Mouse (Mus musculus): ENCODE measurements around the gene Gm20388. TPM values are rescaled to one million over a fixed set of nuclear protein-coding genes. Genes with fewer than 3 reads are reported as not detected.
"Not testable (repeated sequence)": the region's sequence is repeated elsewhere in the genome, so short reads cannot be mapped to it uniquely, and the experiment has no call there.

Gene Gm20388
- polyA plus RNA-seq, 1 experiment: 23.9 TPM

GRCm38 (mm10) chr8:121584730-121585129 is 1674.1 kb downstream of the Gm20388 start:
- no peak for TF ChIP-seq POLR2A (IDR thresholded peaks at IDR 0.05; ENCODE audit: extremely low read depth, insufficient read depth, low read length)
- TF ChIP-seq CTCF (IDR thresholded peaks at IDR 0.05; ENCODE audit: extremely low read depth, insufficient read depth, low read length): no peak
- no peaks in the 10 kb centered on the region for H3K4me1 ChIP-seq (ENCODE audit: control insufficient read depth, insufficient read depth, low read length)
- H3K4me3 ChIP-seq (ENCODE audit: insufficient read depth, low read length): peak overlapping the region; percentile 47
- H3K27ac ChIP-seq (ENCODE audit: insufficient read depth, low read length): no peak overlapping the region

DNA sequence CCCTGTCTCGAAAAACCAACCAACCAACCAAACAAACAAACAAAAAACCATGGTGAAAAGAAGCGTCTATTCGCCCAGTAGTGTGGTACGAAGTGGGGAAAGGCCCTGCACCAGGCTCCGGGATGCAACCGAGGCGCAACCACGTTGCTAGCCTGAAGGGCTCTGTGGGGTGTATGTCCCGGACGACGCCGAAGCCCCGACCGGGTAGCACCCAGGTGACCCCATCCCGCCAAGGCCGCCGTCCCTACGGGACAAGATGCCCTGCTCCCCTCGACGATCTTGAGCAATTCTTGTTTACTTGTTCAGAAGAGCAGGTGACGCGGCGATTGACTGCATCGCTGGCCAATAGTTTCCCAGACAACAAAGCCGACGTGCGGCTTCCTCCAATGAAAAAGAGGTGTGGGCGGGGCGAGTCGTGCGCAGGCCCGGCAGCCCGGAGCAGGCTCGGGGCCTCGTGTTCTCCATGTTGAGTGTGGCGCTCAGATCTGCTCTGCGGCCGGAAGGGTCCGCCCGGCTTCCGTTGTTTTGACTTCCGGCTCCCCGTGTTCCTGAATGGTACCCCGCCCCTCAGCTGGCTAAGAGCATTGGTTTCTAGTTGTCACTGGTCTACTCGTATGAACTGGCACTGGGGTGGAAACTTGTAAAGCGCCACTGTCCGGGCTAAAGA is 1674.7 kb downstream of the Gm20388 start:
- H3K4me1 ChIP-seq (ENCODE audit: control insufficient read depth, insufficient read depth, low read length): no peaks in the 10 kb centered on the region
- peak overlapping the region; percentile 92 for H3K27ac ChIP-seq (ENCODE audit: insufficient read depth, low read length)
- TF ChIP-seq CTCF (IDR thresholded peaks at IDR 0.05; ENCODE audit: extremely low read depth, insufficient read depth, low read length) (no peak), POLR2A (IDR thresholded peaks at IDR 0.05; ENCODE audit: extremely low read depth, insufficient read depth, low read length) (peak; percentile 98)
- peak overlapping the region; percentile 47 for H3K4me3 ChIP-seq (ENCODE audit: insufficient read depth, low read length)

- TF ChIP-seq POLR2A (IDR thresholded peaks at IDR 0.05; ENCODE audit: extremely low read depth, insufficient read depth, low read length) (no peak), CTCF (IDR thresholded peaks at IDR 0.05; ENCODE audit: extremely low read depth, insufficient read depth, low read length) (no peak)
- Histone ChIP-seq H3K4me3 (ENCODE audit: insufficient read depth, low read length) (no peak overlapping the region), H3K4me1 (ENCODE audit: control insufficient read depth, insufficient read depth, low read length) (peaks cover 12% of the 10 kb centered on the region), H3K27ac (ENCODE audit: insufficient read depth, low read length) (no peak overlapping the region)
Measured at GRCm38 (mm10) chr8:121588750-121589149, 1678.1 kb downstream of the Gm20388 start.

DNA sequence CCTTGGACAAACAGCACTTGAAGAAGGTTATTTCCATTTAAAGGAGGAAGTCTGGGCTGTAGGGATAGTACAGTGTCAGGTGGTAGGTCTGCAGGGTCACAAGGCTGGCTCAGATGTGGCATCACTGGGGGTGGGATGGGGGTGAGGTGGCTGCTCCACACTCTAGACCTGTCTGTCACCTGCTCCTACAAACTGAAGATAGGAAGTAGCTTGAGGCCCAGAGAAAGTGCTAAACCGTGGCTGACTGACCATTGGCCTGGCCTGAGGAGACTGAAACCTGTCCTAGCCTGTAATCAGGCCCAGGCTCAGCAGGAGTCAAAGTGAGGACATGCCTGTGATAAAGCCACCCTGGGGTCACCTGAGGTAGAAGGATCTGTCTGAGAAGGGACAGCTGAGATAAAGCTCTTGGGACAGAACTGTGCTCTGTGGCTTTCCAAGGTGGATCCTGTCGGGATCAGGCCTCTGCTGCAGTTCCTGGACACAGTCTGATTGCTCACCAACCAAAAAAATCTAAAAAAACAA is 1678.6 kb downstream of the Gm20388 start:
- no peak for TF ChIP-seq POLR2A (IDR thresholded peaks at IDR 0.05; ENCODE audit: extremely low read depth, insufficient read depth, low read length)
- no peak for TF ChIP-seq CTCF (IDR thresholded peaks at IDR 0.05; ENCODE audit: extremely low read depth, insufficient read depth, low read length)
- Histone ChIP-seq H3K4me3 (ENCODE audit: insufficient read depth, low read length) (no peak overlapping the region), H3K27ac (ENCODE audit: insufficient read depth, low read length) (no peak overlapping the region), H3K4me1 (ENCODE audit: control insufficient read depth, insufficient read depth, low read length) (peaks cover 12% of the 10 kb centered on the region)

DNA sequence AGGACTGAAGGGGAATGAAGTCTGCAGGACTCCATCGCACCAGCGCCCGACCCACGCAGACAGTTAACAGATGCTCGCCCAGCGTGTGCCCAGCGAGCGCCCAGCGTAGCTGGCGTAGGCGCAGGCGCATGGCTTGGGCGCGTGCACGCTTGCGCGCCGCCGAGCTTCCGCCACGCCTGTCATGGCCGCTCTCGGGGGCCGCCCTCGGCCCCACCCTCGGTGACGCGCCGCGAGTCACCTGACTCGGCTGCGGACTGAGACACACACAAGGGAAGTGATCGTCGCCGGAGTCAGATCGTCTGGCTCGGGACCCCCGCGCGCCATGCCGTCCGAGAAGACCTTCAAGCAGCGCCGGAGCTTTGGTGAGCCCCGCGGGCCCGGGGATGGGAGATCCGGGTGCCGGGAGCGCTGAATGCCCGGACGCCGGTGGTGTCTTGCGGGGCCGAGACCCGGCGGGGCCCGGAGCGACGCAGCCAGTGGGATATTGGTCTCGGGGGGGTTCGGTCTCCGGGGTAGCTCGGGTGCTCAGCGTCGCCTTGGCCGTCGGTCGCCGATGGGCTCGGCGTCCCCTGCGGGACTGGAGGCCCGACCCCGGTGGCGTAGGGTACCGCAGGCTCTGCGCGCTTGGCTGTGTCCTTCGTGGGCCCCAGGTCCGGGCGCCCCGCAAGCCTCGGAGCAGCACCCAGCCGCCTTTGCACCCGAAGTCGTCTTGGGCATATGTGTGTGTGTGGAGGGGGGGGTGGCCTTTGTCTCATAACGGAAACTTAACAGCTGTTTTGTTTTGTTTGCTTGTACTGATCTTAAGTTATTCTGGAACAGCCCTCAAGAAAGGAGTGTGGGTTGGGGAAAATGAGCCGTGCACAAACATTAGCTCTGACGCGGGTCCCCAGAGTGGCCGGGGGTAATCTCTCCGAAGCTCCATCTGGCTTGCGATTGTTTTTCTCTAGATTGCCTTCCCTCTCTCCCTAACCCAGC is 1679.8 kb downstream of the Gm20388 start, which contains the start of gene Map1lc3b:
Map1lc3b (plus strand) TSS at position 159 of the 975 bp plus-strand sequence.
- H3K4me3 ChIP-seq (ENCODE audit: insufficient read depth, low read length): peak within 1 kb of the TSS; percentile 33
- TF ChIP-seq CTCF (IDR thresholded peaks at IDR 0.05; ENCODE audit: extremely low read depth, insufficient read depth, low read length) (no peak), POLR2A (IDR thresholded peaks at IDR 0.05; ENCODE audit: extremely low read depth, insufficient read depth, low read length) (peak; percentile 60)
- peaks cover 12% of the 10 kb centered on the region for H3K4me1 ChIP-seq (ENCODE audit: control insufficient read depth, insufficient read depth, low read length)

GRCm38 (mm10) chr8:121591178-121592066 is 1680.8 kb downstream of the Gm20388 start:
- TF ChIP-seq POLR2A (IDR thresholded peaks at IDR 0.05; ENCODE audit: extremely low read depth, insufficient read depth, low read length) (no peak), CTCF (IDR thresholded peaks at IDR 0.05; ENCODE audit: extremely low read depth, insufficient read depth, low read length) (no peak)
- peaks cover 12% of the 10 kb centered on the region for H3K4me1 ChIP-seq (ENCODE audit: control insufficient read depth, insufficient read depth, low read length)
- H3K27ac ChIP-seq (ENCODE audit: insufficient read depth, low read length): no peak overlapping the region
- peak overlapping the region; percentile 33 for H3K4me3 ChIP-seq (ENCODE audit: insufficient read depth, low read length)

More for the DNA sequence above, 1679.8 kb downstream of the Gm20388 start, which contains the start of gene Map1lc3b:
- H3K27ac ChIP-seq (ENCODE audit: insufficient read depth, low read length): peak within 1 kb of the TSS; percentile 32

- Histone ChIP-seq H3K27ac (ENCODE audit: insufficient read depth, low read length) (no peak overlapping the region), H3K4me3 (ENCODE audit: insufficient read depth, low read length) (no peak overlapping the region), H3K4me1 (ENCODE audit: control insufficient read depth, insufficient read depth, low read length) (peaks cover 12% of the 10 kb centered on the region)
- TF ChIP-seq CTCF (IDR thresholded peaks at IDR 0.05; ENCODE audit: extremely low read depth, insufficient read depth, low read length) (no peak), POLR2A (IDR thresholded peaks at IDR 0.05; ENCODE audit: extremely low read depth, insufficient read depth, low read length) (no peak)
Measured at GRCm38 (mm10) chr8:121593293-121593692, 1682.7 kb downstream of the Gm20388 start.

GRCm38 (mm10) chr8:121593983-121594382 is 1683.3 kb downstream of the Gm20388 start:
- Histone ChIP-seq H3K4me3 (ENCODE audit: insufficient read depth, low read length) (no peak overlapping the region), H3K27ac (ENCODE audit: insufficient read depth, low read length) (peak overlapping the region; percentile 36; the same call in 1 of the 2 replicates), H3K4me1 (ENCODE audit: control insufficient read depth, insufficient read depth, low read length) (peaks cover 12% of the 10 kb centered on the region)
- TF ChIP-seq CTCF (IDR thresholded peaks at IDR 0.05; ENCODE audit: extremely low read depth, insufficient read depth, low read length): no peak

GRCm38 (mm10) chr8:121597492-121597891 is 1686.9 kb downstream of the Gm20388 start:
- H3K4me1 ChIP-seq (ENCODE audit: control insufficient read depth, insufficient read depth, low read length); H3K27ac ChIP-seq (ENCODE audit: insufficient read depth, low read length); H3K4me3 ChIP-seq (ENCODE audit: insufficient read depth, low read length): not testable (repeated sequence)

Measured in cortical plate, adult 2 months (tissue).